Mouse (Mus musculus): ENCODE measurements at regions not wholly inside any gene's neighbourhood (a gene's known extent, or its start where the extent isn't known, plus 50 kb on each side); places are given as distances from the start of the nearest gene placed in this dataset.

- no peaks in the 10 kb centered on the region for H3K27me3 ChIP-seq (ENCODE audit: control insufficient read depth, insufficient read depth, low read length)
- no peak overlapping the region for H3K4me3 ChIP-seq (replicated peaks; ENCODE audit: insufficient read depth, low read depth, low read length)
- TF ChIP-seq CTCF (IDR thresholded peaks at IDR 0.05; ENCODE audit: borderline replicate concordance, insufficient read depth, low read depth, low read length): no peak
- no peak for TF ChIP-seq POLR2A (IDR thresholded peaks at IDR 0.05; ENCODE audit: borderline replicate concordance, insufficient read depth, low read length)
- no peaks in the 10 kb centered on the region for H3K4me1 ChIP-seq (ENCODE audit: control insufficient read depth, insufficient read depth, low read length)
- no peak for DNase-seq
- H3K27ac ChIP-seq (ENCODE audit: insufficient read depth, low read length): no peak overlapping the region
Measured at GRCm38 (mm10) chr1:12242090-12242489, 828.2 kb downstream of the A830018L16Rik start.

- WGBS: 86% methylated on average over 4 of the region's 4 CpGs
- no peak for DNase-seq
- no peak for TF ChIP-seq CTCF (IDR thresholded peaks at IDR 0.05; ENCODE audit: borderline replicate concordance, insufficient read depth, low read depth, low read length)
- TF ChIP-seq POLR2A (IDR thresholded peaks at IDR 0.05; ENCODE audit: borderline replicate concordance, insufficient read depth, low read length): no peak
- Histone ChIP-seq H3K4me1 (ENCODE audit: control insufficient read depth, insufficient read depth, low read length) (no peaks in the 10 kb centered on the region), H3K4me3 (replicated peaks; ENCODE audit: insufficient read depth, low read depth, low read length) (no peak overlapping the region), H3K27me3 (ENCODE audit: control insufficient read depth, insufficient read depth, low read length) (no peaks in the 10 kb centered on the region), H3K27ac (ENCODE audit: insufficient read depth, low read length) (no peak overlapping the region)
Measured at GRCm38 (mm10) chr1:12282493-12282892, 868.6 kb downstream of the A830018L16Rik start.

- 46% methylated on average over 6 of the region's 6 CpGs for WGBS
- H3K4me1 ChIP-seq (ENCODE audit: control insufficient read depth, insufficient read depth, low read length): no peaks in the 10 kb centered on the region
Measured at GRCm38 (mm10) chr1:12285551-12285950, 871.6 kb downstream of the A830018L16Rik start.

GRCm38 (mm10) chr1:12286026-12286425 lies 872.1 kb downstream of the A830018L16Rik start:
- H3K4me3 ChIP-seq (replicated peaks; ENCODE audit: insufficient read depth, low read depth, low read length): no peak overlapping the region
- TF ChIP-seq POLR2A (IDR thresholded peaks at IDR 0.05; ENCODE audit: borderline replicate concordance, insufficient read depth, low read length) (no peak), CTCF (IDR thresholded peaks at IDR 0.05; ENCODE audit: borderline replicate concordance, insufficient read depth, low read depth, low read length) (no peak)
- no peaks in the 10 kb centered on the region for H3K27me3 ChIP-seq (ENCODE audit: control insufficient read depth, insufficient read depth, low read length)
- WGBS: 30% methylated on average over 3 of the region's 3 CpGs
- no peak for DNase-seq
- no peak overlapping the region for H3K27ac ChIP-seq (ENCODE audit: insufficient read depth, low read length)
- no peaks in the 10 kb centered on the region for H3K4me1 ChIP-seq (ENCODE audit: control insufficient read depth, insufficient read depth, low read length)

More at GRCm38 (mm10) chr1:12285551-12285950, 871.6 kb downstream of the A830018L16Rik start:
- TF ChIP-seq CTCF (IDR thresholded peaks at IDR 0.05; ENCODE audit: borderline replicate concordance, insufficient read depth, low read depth, low read length) (no peak), POLR2A (IDR thresholded peaks at IDR 0.05; ENCODE audit: borderline replicate concordance, insufficient read depth, low read length) (no peak)
- DNase-seq: no peak
- H3K27me3 ChIP-seq (ENCODE audit: control insufficient read depth, insufficient read depth, low read length): no peaks in the 10 kb centered on the region
- no peak overlapping the region for H3K27ac ChIP-seq (ENCODE audit: insufficient read depth, low read length)
- no peak overlapping the region for H3K4me3 ChIP-seq (replicated peaks; ENCODE audit: insufficient read depth, low read depth, low read length)

GRCm38 (mm10) chr1:12288521-12288920 lies 874.6 kb downstream of the A830018L16Rik start:
- DNase-seq: no peak
- no peaks in the 10 kb centered on the region for H3K4me1 ChIP-seq (ENCODE audit: control insufficient read depth, insufficient read depth, low read length)
- no peaks in the 10 kb centered on the region for H3K27me3 ChIP-seq (ENCODE audit: control insufficient read depth, insufficient read depth, low read length)
- H3K27ac ChIP-seq (ENCODE audit: insufficient read depth, low read length): no peak overlapping the region
- 94% methylated on average over 3 of the region's 3 CpGs for whole genome bisulfite sequencing
- no peak overlapping the region for H3K4me3 ChIP-seq (replicated peaks; ENCODE audit: insufficient read depth, low read depth, low read length)
- TF ChIP-seq CTCF (IDR thresholded peaks at IDR 0.05; ENCODE audit: borderline replicate concordance, insufficient read depth, low read depth, low read length) (no peak), POLR2A (IDR thresholded peaks at IDR 0.05; ENCODE audit: borderline replicate concordance, insufficient read depth, low read length) (no peak)

- Histone ChIP-seq H3K27me3 (ENCODE audit: control insufficient read depth, insufficient read depth, low read length) (no peaks in the 10 kb centered on the region), H3K4me3 (replicated peaks; ENCODE audit: insufficient read depth, low read depth, low read length) (no peak overlapping the region), H3K4me1 (ENCODE audit: control insufficient read depth, insufficient read depth, low read length) (no peaks in the 10 kb centered on the region), H3K27ac (ENCODE audit: insufficient read depth, low read length) (no peak overlapping the region)
- WGBS: 26% methylated on average over 1 of the region's 1 CpGs
- TF ChIP-seq POLR2A (IDR thresholded peaks at IDR 0.05; ENCODE audit: borderline replicate concordance, insufficient read depth, low read length) (no peak), CTCF (IDR thresholded peaks at IDR 0.05; ENCODE audit: borderline replicate concordance, insufficient read depth, low read depth, low read length) (no peak)
- DNase-seq: no peak
Measured at GRCm38 (mm10) chr1:12291787-12292186, 877.9 kb downstream of the A830018L16Rik start.

- H3K27me3 ChIP-seq (ENCODE audit: control insufficient read depth, insufficient read depth, low read length): no peaks in the 10 kb centered on the region
- H3K4me1 ChIP-seq (ENCODE audit: control insufficient read depth, insufficient read depth, low read length): no peaks in the 10 kb centered on the region
- no peak for TF ChIP-seq POLR2A (IDR thresholded peaks at IDR 0.05; ENCODE audit: borderline replicate concordance, insufficient read depth, low read length)
- no peak for TF ChIP-seq CTCF (IDR thresholded peaks at IDR 0.05; ENCODE audit: borderline replicate concordance, insufficient read depth, low read depth, low read length)
- no peak for DNase-seq
- H3K27ac ChIP-seq (ENCODE audit: insufficient read depth, low read length): no peak overlapping the region
- WGBS: 81% methylated on average over 2 of the region's 2 CpGs
- H3K4me3 ChIP-seq (replicated peaks; ENCODE audit: insufficient read depth, low read depth, low read length): no peak overlapping the region
Measured at GRCm38 (mm10) chr1:12318029-12318428, 904.1 kb downstream of the A830018L16Rik start.

- Histone ChIP-seq H3K27ac (ENCODE audit: insufficient read depth, low read length) (no peak overlapping the region), H3K4me1 (ENCODE audit: control insufficient read depth, insufficient read depth, low read length) (no peaks in the 10 kb centered on the region), H3K27me3 (ENCODE audit: control insufficient read depth, insufficient read depth, low read length) (no peaks in the 10 kb centered on the region), H3K4me3 (replicated peaks; ENCODE audit: insufficient read depth, low read depth, low read length) (no peak overlapping the region)
- DNase-seq: no peak
- 75% methylated on average over 4 of the region's 4 CpGs for WGBS
- TF ChIP-seq POLR2A (IDR thresholded peaks at IDR 0.05; ENCODE audit: borderline replicate concordance, insufficient read depth, low read length) (no peak), CTCF (IDR thresholded peaks at IDR 0.05; ENCODE audit: borderline replicate concordance, insufficient read depth, low read depth, low read length) (no peak)
Measured at GRCm38 (mm10) chr1:12334186-12334585, 920.3 kb downstream of the A830018L16Rik start.
